Mouse (Mus musculus) G1E (cell line): ENCODE measurements around the gene Crtac1.

Experiments
- CTCF ChIP-seq: IDR thresholded peaks from 2 replicates; pipeline ENCODE4 v1.5.1; 2012; ENCODE audit warnings: low read depth, low read length, inconsistent platforms, mixed read lengths
- GATA1 ChIP-seq: IDR thresholded peaks from 2 replicates; pipeline ENCODE4 v1.6.1; 2012; ENCODE audit warnings: borderline replicate concordance, low read length, inconsistent platforms, mixed read lengths
- TAL1 ChIP-seq: conservative IDR thresholded peaks from 2 replicates; pipeline ENCODE4 v1.6.1; 2012; ENCODE audit warnings: low read depth, low read length, inconsistent platforms, mixed read lengths

GRCm38 (mm10) chr19:42304506-42304905 is 127.1 kb downstream of the Crtac1 start:
- no peak for TF ChIP-seq CTCF
- no peak for TF ChIP-seq GATA1
- TF ChIP-seq TAL1 = no peak
